Mouse (Mus musculus): ENCODE measurements around the gene Fzd5. TPM values are rescaled to one million over a fixed set of nuclear protein-coding genes. Genes with fewer than 3 reads are reported as not detected.

Fzd5 gene
- polyA plus RNA-seq, 1 experiment from 2014 or later: 2.3 TPM

Other genes with a start within 250 kb of the Fzd5 start
- 31.4 and 47.9 TPM in 2 replicates for gene Creb1, start 205.1 kb downstream of the Fzd5 start, polyA plus RNA-seq (2014; fragmentation: Nextera tagmentation; extraction: Ambion mirVana)
- 16.9 and 20.4 TPM in 2 replicates for gene Mettl21a, start 120.5 kb downstream of the Fzd5 start, polyA plus RNA-seq (2014; fragmentation: Nextera tagmentation; extraction: Ambion mirVana)
- 9.0 and 11.3 TPM in 2 replicates for gene Ccnyl1, start 47.3 kb downstream of the Fzd5 start, polyA plus RNA-seq (2014; fragmentation: Nextera tagmentation; extraction: Ambion mirVana)
- gene Plekhm3, start 219.1 kb upstream of the Fzd5 start, polyA plus RNA-seq (2014; fragmentation: Nextera tagmentation; extraction: Ambion mirVana): 5.9 and 7.0 TPM in 2 replicates